Mouse (Mus musculus) inflammation-experienced regulatory T-cells, adult 6 months (primary cell): Measurements from ENCODE around the gene Sprr2e. TPM values are rescaled to one million over a fixed set of nuclear protein-coding genes. Genes with fewer than 3 reads are reported as not detected.

Experiments
- ATAC-seq: one replicate; pipeline ENCODE4 v1.8.0; 2017
- polyA plus RNA-seq, 3 experiments: library from polyadenylated mRNA; unstranded; fragments of 100-300 nt; shearing (Covaris generic); gene quantifications; one replicate each; pipeline ENCODE4 v1.2.1; 2017

Gene Sprr2e
- not detected for polyA plus RNA-seq

- ATAC-seq = no peak
These were observed at the start of gene Sprr2e for GRCm38 (mm10) chr3:92351843-92352242. Sprr2e (plus strand) TSS chr3:92352143.

DNA sequence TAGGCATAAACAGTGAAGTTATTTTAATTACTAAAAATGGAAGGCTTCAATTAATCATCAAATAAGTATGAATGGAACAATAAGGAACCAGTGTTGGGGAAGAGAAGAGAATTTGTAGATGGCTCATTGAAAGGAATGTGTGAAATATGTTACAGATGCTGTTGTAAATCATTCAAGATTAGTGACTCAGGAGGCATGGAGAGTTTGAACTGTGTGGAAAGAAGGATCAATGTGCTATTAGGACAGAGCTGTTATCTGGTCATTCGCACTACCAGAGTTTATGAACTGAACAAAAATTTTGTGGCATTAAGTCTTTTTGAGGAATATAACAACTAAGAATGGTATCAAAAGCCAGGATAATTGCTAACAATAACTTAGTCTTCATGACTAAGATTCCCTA is 44.5 kb upstream of the Sprr2e start:
- no peak for ATAC-seq

DNA sequence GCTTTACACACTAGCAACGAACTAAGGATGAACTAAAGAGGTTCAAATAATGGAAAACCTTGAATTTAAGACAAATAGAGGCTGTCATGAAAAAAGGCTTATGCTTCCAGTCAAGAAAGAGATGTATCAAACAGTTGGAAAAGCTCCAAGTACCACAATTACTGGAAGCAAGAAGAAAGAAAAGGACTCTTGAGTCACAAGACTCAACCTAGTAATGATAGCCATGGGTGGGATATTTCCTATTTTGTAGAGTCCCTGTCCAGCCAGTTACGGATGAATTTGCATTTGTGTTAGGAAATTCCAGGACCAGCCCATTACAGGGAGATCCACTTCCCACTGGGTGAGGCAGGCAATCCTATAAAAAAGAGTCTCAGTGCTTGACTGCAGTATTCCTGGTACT is 35.6 kb upstream of the Sprr2e start, which contains the start of gene Sprr2b:
Sprr2b (plus strand) TSS at position 301 of the 400 bp plus-strand sequence.
- no peak for ATAC-seq

GRCm38 (mm10) chr3:92317384-92317783 is 34.6 kb upstream of the Sprr2e start:
- ATAC-seq = no peak

GRCm38 (mm10) chr3:92336278-92336677 is 15.7 kb upstream of the Sprr2e start:
- no peak for ATAC-seq

DNA sequence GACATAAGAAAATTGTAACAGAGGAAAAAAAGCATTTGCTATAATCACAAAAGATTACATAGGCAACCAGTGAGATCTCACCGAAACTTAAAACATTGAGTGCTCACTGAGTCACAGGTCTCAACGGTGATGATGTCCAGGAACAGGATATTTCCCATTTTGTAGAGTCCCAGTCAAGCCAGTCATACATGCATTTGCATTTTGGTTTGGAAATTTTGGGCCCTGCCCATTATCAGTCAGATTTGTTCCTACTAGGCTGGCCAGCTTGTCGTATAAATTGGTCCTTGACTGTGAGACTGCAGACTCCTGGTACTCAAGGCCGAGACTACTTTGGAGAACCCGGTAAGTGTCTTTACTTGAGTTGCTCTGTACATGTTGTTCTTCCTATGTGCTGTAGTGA is 13.1 kb upstream of the Sprr2e start, which contains the start of gene Sprr2d:
Sprr2d (plus strand) TSS at position 301 of the 400 bp plus-strand sequence.
- ATAC-seq = no peak

GRCm38 (mm10) chr3:92361619-92362018 is 9.7 kb downstream of the Sprr2e start:
- ATAC-seq = no peak

DNA sequence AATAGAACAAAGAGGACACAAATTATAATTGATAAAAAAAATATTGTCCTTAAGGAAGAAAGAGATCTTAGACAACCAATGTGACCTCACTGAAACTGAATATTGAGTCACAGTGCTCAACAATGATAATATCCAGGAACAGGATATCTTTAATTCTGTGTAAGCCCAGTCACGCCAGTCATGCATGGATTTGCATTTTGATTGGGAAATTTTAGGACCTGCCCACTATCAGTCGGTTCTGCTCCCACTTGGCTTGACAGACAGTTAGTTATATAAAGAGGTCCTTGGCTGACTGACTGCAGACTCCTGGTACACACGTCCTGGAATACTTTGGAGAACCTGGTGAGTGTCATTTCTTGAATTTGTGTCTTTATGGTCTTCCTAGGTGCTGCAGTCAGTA is 12.9 kb downstream of the Sprr2e start, which contains the start of gene Sprr2f:
Sprr2f (plus strand) TSS at position 301 of the 400 bp plus-strand sequence.
- ATAC-seq = no peak

GRCm38 (mm10) chr3:92373613-92374012 is 21.7 kb downstream of the Sprr2e start:
- no peak for ATAC-seq

DNA sequence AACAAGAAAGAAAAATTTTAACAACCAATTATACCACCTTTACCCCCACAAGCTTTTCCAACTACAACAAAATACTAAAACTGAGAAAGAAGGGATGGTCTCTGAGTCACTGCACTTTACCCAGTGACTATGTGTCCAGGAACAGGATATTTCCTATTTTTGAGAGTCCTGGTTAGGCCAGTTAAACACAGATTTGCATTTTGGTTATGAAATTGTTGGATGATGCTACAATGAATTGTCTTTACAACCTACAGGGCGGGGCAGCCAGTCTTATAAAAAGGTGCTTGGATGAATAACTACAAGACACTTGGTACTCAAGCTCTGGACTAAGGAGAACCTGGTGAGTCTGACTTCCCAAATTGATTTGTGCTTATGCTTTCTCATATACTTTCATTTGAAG is 33.4 kb downstream of the Sprr2e start, which contains the start of gene Sprr2h:
Sprr2h (plus strand) TSS at position 301 of the 400 bp plus-strand sequence.
- ATAC-seq = no peak

DNA sequence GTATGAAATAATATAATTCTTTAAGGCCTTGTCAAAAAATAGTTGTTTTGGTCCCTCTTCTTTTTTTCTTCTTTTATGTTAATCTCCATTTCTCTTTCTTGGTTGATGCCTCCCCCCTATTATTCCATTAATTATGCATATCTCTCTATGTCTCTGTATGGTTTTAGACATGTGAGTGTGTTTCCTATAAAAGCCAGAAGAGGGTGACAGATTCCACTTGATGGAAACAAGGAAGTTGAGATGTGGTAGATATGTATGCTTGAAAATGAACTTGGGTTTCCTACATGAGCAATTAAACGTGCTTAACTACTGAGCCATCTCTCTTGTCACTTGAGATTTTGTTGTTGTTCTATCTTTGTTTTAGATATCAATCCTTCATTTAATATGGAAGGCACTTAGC is 42.4 kb downstream of the Sprr2e start:
- no peak for ATAC-seq

Other genes starting within 250 kb of the Sprr2e start
- gene Prr9, start 228.2 kb upstream of the Sprr2e start, polyA plus RNA-seq = not detected
- not detected for gene Lelp1, start 209.4 kb upstream of the Sprr2e start, polyA plus RNA-seq
- under 1 TPM in 1 of 3 experiments, not detected in 2; 0.15 TPM for gene Sprr2a1, start 136.3 kb upstream of the Sprr2e start, polyA plus RNA-seq
- not detected for gene Sprr2a2, start 136.2 kb upstream of the Sprr2e start, polyA plus RNA-seq
- not detected for gene Sprr2a3, start 66.7 kb upstream of the Sprr2e start, polyA plus RNA-seq
- gene Sprr2b, start 35.5 kb upstream of the Sprr2e start, polyA plus RNA-seq = not detected
- not detected for gene Sprr2d, start 13.0 kb upstream of the Sprr2e start, polyA plus RNA-seq
- not detected for gene Sprr2f, start 13.0 kb downstream of the Sprr2e start, polyA plus RNA-seq
- gene Sprr2h, start 33.5 kb downstream of the Sprr2e start, polyA plus RNA-seq = not detected
- gene Sprr2i, start 55.8 kb downstream of the Sprr2e start, polyA plus RNA-seq = not detected
- gene Sprr2j-ps, start 65.9 kb downstream of the Sprr2e start, polyA plus RNA-seq = not detected
- 10 to 100 TPM in 1 of 3 experiments, 1 to 10 TPM in 2; 4.2 to 11.0 (median 7.7) TPM for gene Gm9774, start 77.3 kb downstream of the Sprr2e start, polyA plus RNA-seq
- not detected for gene Sprr2k, start 80.4 kb downstream of the Sprr2e start, polyA plus RNA-seq
- gene Sprr1b, start 86.6 kb downstream of the Sprr2e start, polyA plus RNA-seq = not detected
- gene Sprr3, start 106.6 kb downstream of the Sprr2e start, polyA plus RNA-seq = not detected
- gene Sprr1a, start 133.8 kb downstream of the Sprr2e start, polyA plus RNA-seq = not detected
- gene Sprr4, start 148.3 kb downstream of the Sprr2e start, polyA plus RNA-seq = not detected
- gene 2310046K23Rik, start 182.4 kb downstream of the Sprr2e start, polyA plus RNA-seq = not detected
- not detected for gene Ivl, start 221.6 kb downstream of the Sprr2e start, polyA plus RNA-seq
- not detected for gene Smcp, start 236.9 kb downstream of the Sprr2e start, polyA plus RNA-seq